Comparison of ENCODE assay signal across 31 mouse cellular contexts in genomic region chr6:49559112-49559511, GRCm38 (mm10).
DNase-seq lines count a peak whose midpoint lies in the region; ATAC-seq lines count a peak whose summit lies in the region.
"Had no signal": no experiment of that assay in that cellular context is flagged by ENCODE, and none has a peak within 500 bp of the region (broad histone marks: within the 10 kb centered on the region; RNA-seq: fewer than 3 reads in every experiment).

No protein-coding gene starts in this region.

- no peak overlapping the region for H3K4me3 ChIP-seq in forebrain, embryonic 16.5 days (replicated peaks; ENCODE audit: low read length)
- H3K4me3 ChIP-seq in forebrain, embryonic 14.5 days (ENCODE audit: low read depth, low read length) = no peak overlapping the region
- H3K4me3 ChIP-seq in heart, embryonic 12.5 days = no peak overlapping the region
- H3K4me3 ChIP-seq: embryonic facial prominence, embryonic 10.5 days; embryonic facial prominence, embryonic 13.5 days; erythroblast, embryonic 14.5 days; gastrocnemius, adult 2 months; heart, embryonic 13.5 days had no signal

- H3K27me3 ChIP-seq in forebrain, embryonic 16.5 days (replicated peaks; ENCODE audit: control insufficient read depth, insufficient read depth, low read length) = no peaks in the 10 kb centered on the region
- H3K27me3 ChIP-seq in forebrain, embryonic 14.5 days (replicated peaks; ENCODE audit: control insufficient read depth, insufficient read depth, low read length) = no peaks in the 10 kb centered on the region
- no peaks in the 10 kb centered on the region for H3K27me3 ChIP-seq in heart, embryonic 12.5 days (replicated peaks)
- H3K27me3 ChIP-seq: CH12.LX; embryonic facial prominence, embryonic 13.5 days; heart, embryonic 13.5 days; Patski had no signal

- no peaks in the 10 kb centered on the region for H3K36me3 ChIP-seq in forebrain, embryonic 16.5 days (ENCODE audit: control insufficient read depth, insufficient read depth)
- H3K36me3 ChIP-seq in forebrain, embryonic 14.5 days (ENCODE audit: control insufficient read depth, insufficient read depth, low read length) = no peaks in the 10 kb centered on the region
- no peaks in the 10 kb centered on the region for H3K36me3 ChIP-seq in heart, embryonic 12.5 days
- H3K36me3 ChIP-seq: embryonic facial prominence, embryonic 10.5 days; embryonic facial prominence, embryonic 13.5 days; G1E; heart, embryonic 13.5 days had no signal

- no peak for DNase-seq in forebrain, embryonic 14.5 days (ENCODE audit: low spot score)
- DNase-seq in heart, adult 11 months = peak; percentile 30
- DNase-seq in right cerebral cortex, postnatal 10 days (ENCODE audit: low spot score in 2 of 2) = peak; percentile 45 to 49
- DNase-seq in right cerebral cortex, postnatal 4 days = no peak
- DNase-seq in cerebellum, adult 8-10 months = no peak
- DNase-seq: adrenal gland, postnatal 10 days; adrenal gland, postnatal 36 days; B cell, adult 2 months; cerebellum, adult 11 months; cerebellum, adult 2 months; cerebellum, postnatal 10 days; cerebellum, postnatal 36 days; embryo, embryonic 11 days; gastrocnemius, adult 2 months; gastrocnemius, postnatal 14 days; heart, adult 18-20 months; heart, postnatal 14 days; heart, postnatal 4 days had no signal

- H3K9me3 ChIP-seq in forebrain, embryonic 16.5 days (ENCODE audit: control insufficient read depth, low read length) = no peaks in the 10 kb centered on the region
- no peaks in the 10 kb centered on the region for H3K9me3 ChIP-seq in forebrain, embryonic 14.5 days (replicated peaks; ENCODE audit: control insufficient read depth, low read length)
- no peaks in the 10 kb centered on the region for H3K9me3 ChIP-seq in heart, embryonic 12.5 days (replicated peaks)
- H3K9me3 ChIP-seq: embryonic facial prominence, embryonic 10.5 days; embryonic facial prominence, embryonic 13.5 days; G1E; heart, embryonic 13.5 days had no signal

- no peak overlapping the region for H3K4me2 ChIP-seq in forebrain, embryonic 16.5 days (ENCODE audit: low read length)
- H3K4me2 ChIP-seq in forebrain, embryonic 14.5 days (ENCODE audit: low read length) = no peak overlapping the region
- H3K4me2 ChIP-seq in heart, embryonic 12.5 days = no peak overlapping the region
- H3K4me2 ChIP-seq: embryonic facial prominence, embryonic 13.5 days; heart, embryonic 13.5 days; hindbrain, embryonic 14.5 days had no signal

- 76% methylated on average over 11 of the region's 11 CpGs for WGBS in forebrain, embryonic 16.5 days
- WGBS in forebrain, embryonic 14.5 days = 88% methylated on average over 11 of the region's 11 CpGs
- 83% methylated on average over 11 of the region's 11 CpGs for WGBS in heart, embryonic 12.5 days

- no peaks in the 10 kb centered on the region for H3K4me1 ChIP-seq in forebrain, embryonic 16.5 days (replicated peaks; ENCODE audit: control insufficient read depth, insufficient read depth, low read length)
- no peaks in the 10 kb centered on the region for H3K4me1 ChIP-seq in forebrain, embryonic 14.5 days (ENCODE audit: control insufficient read depth, insufficient read depth, low read length)
- H3K4me1 ChIP-seq in heart, embryonic 12.5 days (replicated peaks) = no peaks in the 10 kb centered on the region
- H3K4me1 ChIP-seq: embryonic facial prominence, embryonic 10.5 days; embryonic facial prominence, embryonic 13.5 days; heart, embryonic 13.5 days had no signal

- peak; percentile 31; the same call in 1 of the 2 replicates for ATAC-seq in forebrain, embryonic 16.5 days
- no peak for ATAC-seq in forebrain, embryonic 14.5 days
- ATAC-seq in heart, embryonic 12.5 days (ENCODE audit: insufficient number of reproducible peaks, low FRiP score) = no peak
- ATAC-seq: hindbrain, postnatal 0 days; inflammation-experienced regulatory T-cells, adult 6 months; intestine, embryonic 16.5 days; Patski had no signal

- peak overlapping the region; percentile 71 for H3K27ac ChIP-seq in forebrain, embryonic 16.5 days (ENCODE audit: low read length)
- no peak overlapping the region for H3K27ac ChIP-seq in forebrain, embryonic 14.5 days (ENCODE audit: low read depth, low read length)
- no peak overlapping the region for H3K27ac ChIP-seq in heart, embryonic 12.5 days (ENCODE audit: poor library complexity, severe bottlenecking)
- H3K27ac ChIP-seq: embryonic facial prominence, embryonic 10.5 days; embryonic facial prominence, embryonic 13.5 days; gastrocnemius, adult 2 months; heart, embryonic 13.5 days; hindbrain, embryonic 14.5 days; hindbrain, postnatal 0 days had no signal

- no peak overlapping the region for H3K9ac ChIP-seq in forebrain, embryonic 16.5 days (replicated peaks; ENCODE audit: low read depth, low read length)
- no peak overlapping the region for H3K9ac ChIP-seq in forebrain, embryonic 14.5 days (ENCODE audit: low read length)
- H3K9ac ChIP-seq in heart, embryonic 12.5 days = no peak overlapping the region
- H3K9ac ChIP-seq: embryonic facial prominence, embryonic 13.5 days; heart, embryonic 13.5 days; hindbrain, embryonic 14.5 days had no signal

Comparison
In these comparisons a context has a peak if more than half of its experiments do, and no peak if none do; other contexts are left out.
1. DNase-seq: peak in heart, adult 11 months (single experiment) and right cerebral cortex, postnatal 10 days (2 of 2); none in forebrain, embryonic 14.5 days (single experiment), right cerebral cortex, postnatal 4 days (single experiment) and cerebellum, adult 8-10 months (single experiment).